Mouse (Mus musculus): ENCODE data around the gene Vmn1r209.
"Not testable (repeated sequence)": the region's sequence is repeated elsewhere in the genome, so short reads cannot be mapped to it uniquely, and the experiment has no call there.

Gene Vmn1r209

GRCm38 (mm10) chr13:22809582-22809981 lies at the start of gene Vmn1r209:
Gene Vmn1r209, minus strand, starts transcription at chr13:22809682.
- DNase-seq: not testable (repeated sequence)

GRCm38 (mm10) chr13:22857461-22857860 lies 48.0 kb upstream of the Vmn1r209 start, which contains the start of gene Vmn1r211:
Gene Vmn1r211, minus strand, starts transcription at chr13:22857561.
- DNase-seq: no peak

GRCm38 (mm10) chr13:22854760-22855159 lies 45.3 kb upstream of the Vmn1r209 start:
- DNase-seq: no peak

GRCm38 (mm10) chr13:22846798-22847197 lies 37.3 kb upstream of the Vmn1r209 start:
- DNase-seq: no peak

GRCm38 (mm10) chr13:22844304-22844703 lies 34.8 kb upstream of the Vmn1r209 start:
- DNase-seq: not testable (repeated sequence)

- DNase-seq: no peak
Observed at GRCm38 (mm10) chr13:22831248-22831647, 21.8 kb upstream of the Vmn1r209 start, which contains the start of gene Vmn1r210. Gene Vmn1r210, minus strand, starts transcription at chr13:22831348.

GRCm38 (mm10) chr13:22829395-22829794 lies 19.9 kb upstream of the Vmn1r209 start:
- not testable (repeated sequence) for DNase-seq

GRCm38 (mm10) chr13:22821601-22822000 lies 12.1 kb upstream of the Vmn1r209 start:
- DNase-seq: not testable (repeated sequence)

GRCm38 (mm10) chr13:22788096-22788495 lies 21.4 kb downstream of the Vmn1r209 start:
- not testable (repeated sequence) for DNase-seq

- DNase-seq: not testable (repeated sequence)
Observed at GRCm38 (mm10) chr13:22784159-22784558, 25.3 kb downstream of the Vmn1r209 start.

- DNase-seq: not testable (repeated sequence)
Observed at GRCm38 (mm10) chr13:22777300-22777699, 32.2 kb downstream of the Vmn1r209 start, which contains the start of gene Vmn1r208. Gene Vmn1r208, minus strand, starts transcription at chr13:22777400.

- DNase-seq: not testable (repeated sequence)
Observed at GRCm38 (mm10) chr13:22771592-22771991, 37.9 kb downstream of the Vmn1r209 start.
